Mouse (Mus musculus) spleen, adult 2 months (tissue): ENCODE measurements around the gene Agap1. TPM values are rescaled to one million over a fixed set of nuclear protein-coding genes. Genes with fewer than 3 reads are reported as not detected.

Source experiments
- DNase-seq, 2 experiments: peaks; one replicate each; pipeline versions ENCODE4 v3.0.0 to v3.0.0-alpha.2; 2012 to 2021; ENCODE audit warnings: low spot score in 2 of 2, low read depth in 1 of 2
- H3K27ac ChIP-seq: fragments of 200-500 bp; 2 replicates; pipeline ENCODE4 v1.5.1; 2012; ENCODE audit warnings: low read length, inconsistent platforms; ENCODE audit not compliant: insufficient read depth
- H3K27me3 ChIP-seq: fragments of 200-500 bp; 2 replicates; pipeline ENCODE4 v1.6.1; 2012; ENCODE audit warnings: mild to moderate bottlenecking, moderate library complexity, low read length, inconsistent platforms; ENCODE audit not compliant: control insufficient read depth, insufficient read depth
- H3K36me3 ChIP-seq: fragments of 200-500 bp; 2 replicates; pipeline ENCODE4 v1.6.1; 2012; ENCODE audit warnings: mild to moderate bottlenecking, low read length, inconsistent platforms; ENCODE audit not compliant: control insufficient read depth, insufficient read depth
- H3K4me1 ChIP-seq: fragments of 200-500 bp; 2 replicates; pipeline ENCODE4 v1.6.1; 2011; ENCODE audit warnings: inconsistent platforms; ENCODE audit not compliant: control insufficient read depth, insufficient read depth, insufficient read length
- H3K4me3 ChIP-seq: fragments of 200-500 bp; 2 replicates; pipeline ENCODE4 v1.5.1; 2011; ENCODE audit warnings: mild to moderate bottlenecking, inconsistent platforms; ENCODE audit not compliant: insufficient read depth, insufficient read length; ENCODE audit errors: extremely low read depth
- CTCF ChIP-seq: fragments of 200-500 bp; IDR thresholded peaks from 2 replicates; pipeline ENCODE4 v1.5.1; 2011; ENCODE audit warnings: mild to moderate bottlenecking, inconsistent platforms; ENCODE audit not compliant: insufficient read depth, insufficient read length, insufficient replicate concordance; ENCODE audit errors: extremely low read depth
- POLR2A ChIP-seq: fragments of 200-500 bp; IDR thresholded peaks from 2 replicates; pipeline ENCODE4 v1.6.1; 2011; ENCODE audit warnings: low read depth, low read length, inconsistent platforms
- WGBS: fragments of 180-500 bp; shearing (Covaris S2); methylation state at CpG from one replicate; pipeline ENCODE4 v1.1.7; 2018; 5-methylcytosine and 5-hydroxymethylcytosine counted together
- polyA plus RNA-seq: library from polyadenylated mRNA; depleted of rRNA; stranded (reverse); fragments of >200 nt; gene quantifications from 2 replicates; pipeline ENCODE4 v1.2.3, GENCODE M21; 2012

Gene Agap1
- polyA plus RNA-seq, 1 experiment = 6.7 TPM

DNA sequence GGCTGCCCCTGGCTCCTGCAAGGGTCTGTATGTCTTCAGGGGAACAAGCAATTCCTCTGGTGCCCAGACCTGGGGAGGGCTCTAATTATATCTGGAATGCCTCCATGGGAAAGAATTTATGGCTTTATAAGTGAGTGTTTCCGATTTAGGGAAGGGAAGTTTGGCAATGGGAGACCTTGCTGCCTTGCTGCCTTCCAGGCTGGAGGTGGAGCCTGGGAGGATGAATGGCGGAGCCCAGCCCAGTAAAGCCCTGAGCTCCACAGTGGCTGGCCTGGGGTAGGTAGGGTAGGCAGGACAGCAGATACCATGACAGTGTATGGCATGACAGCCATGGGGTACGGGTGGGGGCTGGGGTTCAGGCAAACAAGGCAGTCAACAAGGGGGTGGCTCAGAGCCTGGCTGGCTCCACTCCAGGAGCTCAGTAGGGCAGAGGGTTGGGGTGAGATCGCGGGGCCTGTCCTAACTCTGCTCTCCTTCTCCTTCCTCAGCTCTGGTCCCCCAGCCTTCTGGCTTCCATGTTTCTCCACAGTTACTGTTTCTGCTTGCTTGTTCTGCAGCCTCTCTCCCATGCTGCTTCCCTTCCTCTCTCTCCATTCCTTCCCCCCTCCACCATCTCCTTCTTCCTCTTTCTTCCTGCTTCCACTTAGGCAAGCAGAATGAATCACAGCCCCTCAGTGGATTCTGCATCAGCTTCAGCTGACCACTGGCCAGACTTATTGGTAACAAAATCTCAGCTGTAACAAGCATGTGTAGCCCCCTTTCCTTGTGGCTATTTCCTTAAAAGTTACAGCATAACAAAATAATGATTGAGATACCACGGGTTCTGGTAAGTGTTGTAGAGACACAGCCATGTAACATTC is 114.2 kb downstream of the Agap1 start:
- no peaks in the 10 kb centered on the region for H3K36me3 ChIP-seq
- WGBS = 71% methylated on average over 6 of the region's 6 CpGs
- no peaks in the 10 kb centered on the region for H3K27me3 ChIP-seq
- TF ChIP-seq POLR2A = no peak
- TF ChIP-seq CTCF = no peak
- H3K4me1 ChIP-seq = no peaks in the 10 kb centered on the region
- no peak for DNase-seq
- H3K4me3 ChIP-seq = no peak overlapping the region
- no peak overlapping the region for H3K27ac ChIP-seq

DNA sequence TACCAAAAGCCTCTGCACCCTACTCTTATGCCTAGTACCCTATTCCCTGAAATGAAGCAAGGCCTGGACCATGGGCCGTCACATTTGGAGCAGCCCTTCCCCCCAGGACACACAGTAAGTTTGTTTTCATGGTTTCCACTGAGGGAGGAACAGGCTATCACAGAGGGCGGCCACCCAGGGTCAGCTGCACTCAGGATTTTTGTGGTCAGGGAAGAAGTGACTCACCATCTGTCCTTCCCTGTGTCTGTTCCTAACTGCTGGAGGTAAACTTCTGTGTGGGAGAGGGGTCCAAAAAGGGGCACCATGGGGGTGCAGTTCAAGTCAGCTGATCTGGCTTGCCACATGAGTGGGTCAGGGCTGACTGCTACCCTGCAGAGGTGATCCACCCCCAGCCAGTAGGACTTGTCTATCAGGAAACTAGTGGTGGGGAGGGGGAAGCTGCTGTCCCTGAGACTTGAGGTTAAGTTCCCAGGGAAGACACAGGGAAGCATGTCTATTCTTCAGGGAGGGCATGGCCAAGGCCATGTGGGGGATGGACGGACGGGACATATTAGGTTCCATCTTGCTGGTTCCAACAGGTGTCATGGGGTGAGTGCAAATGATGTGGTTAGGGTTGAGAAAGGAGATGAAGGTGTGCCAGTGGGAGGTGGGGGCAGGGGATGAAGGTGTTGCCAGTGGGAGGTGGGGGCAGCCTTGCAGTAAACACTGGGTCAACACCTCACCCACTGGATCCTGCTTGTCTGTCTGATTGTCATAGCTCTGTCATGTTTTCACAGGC is 116.1 kb downstream of the Agap1 start:
- WGBS = 78% methylated on average over 4 of the region's 4 CpGs
- DNase-seq = no peak
- Histone ChIP-seq H3K27me3 (no peaks in the 10 kb centered on the region), H3K4me3 (no peak overlapping the region), H3K27ac (no peak overlapping the region), H3K4me1 (no peaks in the 10 kb centered on the region), H3K36me3 (no peaks in the 10 kb centered on the region)
- TF ChIP-seq POLR2A = no peak

DNA sequence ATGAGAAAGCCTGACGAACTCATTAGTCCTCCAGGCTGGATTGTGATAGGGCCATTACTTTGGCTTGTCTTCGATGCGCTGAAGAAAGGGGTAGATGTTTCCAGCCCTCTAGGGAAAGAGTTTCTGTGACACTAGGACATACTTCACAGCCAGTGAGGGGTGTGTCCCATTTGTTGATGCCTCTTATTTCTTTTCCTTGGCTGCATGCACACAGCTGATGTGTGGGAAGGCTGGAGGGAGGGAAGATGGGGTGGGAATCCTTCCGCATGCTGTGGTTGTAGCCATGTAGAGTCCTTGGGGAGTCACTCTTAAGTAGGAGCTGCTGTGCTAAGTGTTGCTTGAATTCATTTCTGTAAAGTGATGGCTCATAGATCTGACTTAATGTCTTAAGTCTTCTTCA is 118.9 kb downstream of the Agap1 start:
- H3K4me3 ChIP-seq = no peak overlapping the region
- no peak overlapping the region for H3K27ac ChIP-seq
- no peaks in the 10 kb centered on the region for H3K27me3 ChIP-seq
- no peak for TF ChIP-seq CTCF
- no peak for TF ChIP-seq POLR2A
- WGBS = 97% methylated on average over 4 of the region's 4 CpGs
- DNase-seq = no peak
- H3K36me3 ChIP-seq = no peaks in the 10 kb centered on the region
- no peaks in the 10 kb centered on the region for H3K4me1 ChIP-seq

DNA sequence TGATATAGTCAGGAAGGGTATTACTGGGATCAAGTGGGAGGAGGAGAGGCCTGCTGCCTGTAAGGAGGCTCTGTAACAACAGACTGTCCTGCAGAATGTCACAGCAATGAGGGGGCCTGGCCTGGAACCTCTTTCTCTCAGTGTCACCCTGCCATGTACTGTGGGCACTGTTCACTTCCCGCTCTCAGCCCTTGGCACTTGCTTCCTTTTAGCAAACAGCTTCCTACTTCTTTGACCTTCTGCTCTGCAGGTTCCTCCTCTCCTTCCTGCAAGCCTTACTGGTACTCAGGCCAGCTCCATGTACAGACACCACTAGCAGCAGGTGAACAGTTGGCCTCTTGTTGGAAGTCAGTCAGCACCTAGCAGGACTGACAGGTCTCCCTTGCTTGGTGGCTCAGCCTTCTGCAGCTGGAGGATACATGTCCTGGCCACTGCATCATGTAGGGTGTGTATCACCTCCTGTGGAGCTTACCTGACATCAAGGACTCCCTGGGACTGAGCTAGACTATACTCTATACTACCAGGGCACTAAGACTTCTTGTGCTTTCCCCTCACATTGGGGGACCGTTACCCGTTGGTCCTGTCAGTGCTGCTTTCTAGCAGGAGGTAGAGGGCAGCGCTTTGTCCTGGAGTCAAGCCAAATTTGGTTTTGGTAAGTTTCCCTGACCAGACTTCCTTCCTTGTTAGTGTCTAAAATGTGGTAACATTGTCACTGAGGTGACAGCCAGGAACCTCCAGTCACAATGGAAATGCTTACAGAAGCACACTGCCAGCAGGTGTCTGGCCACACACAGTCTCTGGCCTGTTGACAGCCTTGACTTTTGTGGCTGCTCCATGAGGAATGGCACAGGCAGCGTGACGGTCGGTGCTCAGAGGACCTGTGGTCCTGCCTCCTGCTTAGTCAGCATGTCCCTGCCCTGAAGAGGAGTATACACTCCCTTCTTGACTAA is 120.6 kb downstream of the Agap1 start:
- 22% methylated on average over 7 of the region's 7 CpGs for WGBS
- peaks cover 1% of the 10 kb centered on the region for H3K27me3 ChIP-seq
- H3K4me3 ChIP-seq = no peak overlapping the region
- H3K4me1 ChIP-seq = no peaks in the 10 kb centered on the region
- H3K27ac ChIP-seq = no peak overlapping the region
- no peak for TF ChIP-seq CTCF
- TF ChIP-seq POLR2A = no peak
- H3K36me3 ChIP-seq = no peaks in the 10 kb centered on the region
- no peak for DNase-seq

DNA sequence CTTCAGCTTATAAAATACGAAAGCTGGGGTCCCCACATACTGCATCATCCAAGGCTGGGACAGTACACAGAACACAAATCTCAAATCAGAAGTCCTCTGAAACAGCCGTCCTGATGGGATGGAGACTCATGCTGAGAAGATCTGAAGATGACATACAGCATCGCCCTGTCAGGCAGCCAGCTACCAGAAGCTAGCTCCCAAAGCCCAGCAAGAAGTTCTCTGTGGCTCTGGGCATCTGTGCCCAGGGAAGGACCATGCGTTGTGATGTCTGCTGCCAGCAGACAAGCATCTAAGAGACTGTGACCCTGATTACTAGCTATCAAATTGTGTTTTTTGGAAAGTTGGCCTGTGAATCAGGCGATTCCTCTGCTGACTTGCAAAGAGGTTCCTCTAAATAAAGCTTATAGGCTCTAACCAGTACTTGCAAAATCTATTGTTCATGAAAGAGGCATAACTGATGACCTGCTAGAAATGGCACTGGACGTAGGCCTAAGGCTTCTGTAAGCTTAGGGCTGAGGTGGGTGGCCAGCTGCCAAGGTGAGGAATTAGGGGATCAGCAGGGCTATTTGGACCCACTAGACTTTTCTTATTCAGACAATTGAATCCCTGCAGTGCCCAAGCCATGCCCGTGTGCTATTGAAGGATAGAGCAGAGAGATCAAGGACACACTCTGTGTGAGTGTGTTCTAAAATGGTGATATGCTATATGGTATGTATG is 121.7 kb downstream of the Agap1 start:
- no peak for TF ChIP-seq CTCF
- no peak for TF ChIP-seq POLR2A
- Histone ChIP-seq H3K36me3 (no peaks in the 10 kb centered on the region), H3K4me1 (no peaks in the 10 kb centered on the region; the same call in 1 of the 2 replicates), H3K27me3 (peaks cover 12% of the 10 kb centered on the region), H3K27ac (no peak overlapping the region), H3K4me3 (no peak overlapping the region)
- 83% methylated on average over 7 of the region's 7 CpGs for WGBS
- no peak for DNase-seq

DNA sequence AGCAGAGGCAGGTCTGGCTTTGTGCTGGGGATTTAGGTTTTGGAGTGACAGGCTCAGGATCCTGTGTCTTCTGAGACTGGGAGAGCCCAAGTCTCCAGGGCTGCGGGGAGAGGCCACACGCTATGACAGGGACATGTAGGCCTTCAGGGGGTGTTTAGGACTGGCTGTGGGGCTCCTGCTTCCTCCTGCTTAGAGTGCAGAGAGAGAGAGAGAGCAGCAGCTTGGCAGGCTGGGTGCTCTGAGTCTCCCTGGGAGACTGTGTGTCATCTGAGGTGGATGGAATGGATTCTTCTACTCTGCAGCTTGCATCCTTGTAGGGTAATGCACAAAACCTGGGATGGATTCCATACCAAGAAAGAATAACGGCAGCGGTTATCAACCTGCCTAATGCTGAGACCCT is 122.4 kb downstream of the Agap1 start:
- Histone ChIP-seq H3K4me1 (no peaks in the 10 kb centered on the region; the same call in 1 of the 2 replicates), H3K27me3 (peaks cover 15% of the 10 kb centered on the region), H3K27ac (no peak overlapping the region), H3K4me3 (no peak overlapping the region; the same call in 1 of the 2 replicates), H3K36me3 (no peaks in the 10 kb centered on the region)
- WGBS = 34% methylated on average over 4 of the region's 4 CpGs
- TF ChIP-seq POLR2A (no peak), CTCF (no peak)
- no peak for DNase-seq
